Mouse (Mus musculus): ENCODE data around the gene Bcl2a1d. TPM values are rescaled to one million over a fixed set of nuclear protein-coding genes. Genes with fewer than 3 reads are reported as not detected.
"Not testable (repeated sequence)": the region's sequence is repeated elsewhere in the genome, so short reads cannot be mapped to it uniquely, and the experiment has no call there.

The Bcl2a1d gene
- polyA plus RNA-seq, 1 experiment from 2014 or later, result not detected

DNA sequence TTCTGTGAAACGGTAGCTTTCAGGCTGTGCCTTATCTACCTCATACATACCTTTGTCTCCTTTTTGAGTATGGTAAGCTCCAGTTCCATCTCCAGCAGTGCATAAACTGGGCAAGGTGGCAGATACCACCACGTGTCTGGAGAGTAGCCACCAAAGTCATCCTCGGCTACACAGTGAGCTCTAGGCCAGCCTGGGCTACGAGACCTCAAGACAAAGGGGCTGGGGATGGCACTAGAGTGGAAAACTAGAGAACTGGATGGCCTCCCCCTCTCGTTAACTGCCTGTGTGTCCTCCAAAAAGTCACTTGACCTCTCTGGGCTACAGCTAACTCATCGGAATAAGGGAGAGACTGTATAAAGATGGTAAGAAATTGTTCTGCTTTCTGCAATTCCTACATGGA is 22.4 kb downstream of the Bcl2a1d start:
- ATAC-seq (ENCODE audit: low FRiP score) (no peak), DNase-seq (ENCODE audit: low spot score, missing footprints) (no peak)
- WGBS, result 86% methylated on average over 6 of the region's 6 CpGs

DNA sequence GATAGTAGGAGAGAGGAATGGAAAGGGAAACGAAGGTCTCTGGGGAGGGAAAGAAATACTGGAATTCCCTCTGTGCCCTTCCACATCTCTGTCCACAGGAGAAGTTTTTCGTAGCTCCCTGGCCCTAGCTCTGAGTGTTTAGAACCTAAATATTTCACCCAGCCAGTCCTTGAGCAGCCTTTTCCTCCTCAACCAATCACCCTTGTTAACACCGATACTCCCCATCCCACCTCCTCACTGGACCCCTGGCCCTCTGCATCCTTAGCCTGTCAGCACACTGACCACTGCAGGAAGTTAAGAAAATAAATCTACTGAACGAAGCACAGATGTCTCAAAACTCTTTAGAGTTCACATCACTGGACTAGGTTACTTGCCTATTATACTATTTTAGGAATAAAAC is 25.0 kb downstream of the Bcl2a1d start:
- Histone ChIP-seq H3K27me3 (ENCODE audit: control insufficient read depth, insufficient read depth, low read length) (no peaks in the 10 kb centered on the region), H3K9me3 (ENCODE audit: control insufficient read depth, low read length) (no peaks in the 10 kb centered on the region), H3K36me3 (ENCODE audit: control insufficient read depth, insufficient read depth, low read length) (no peaks in the 10 kb centered on the region), H3K9ac (ENCODE audit: low read length) (no peak overlapping the region), H3K4me3 (ENCODE audit: low read depth, low read length) (no peak overlapping the region), H3K4me1 (ENCODE audit: control insufficient read depth, insufficient read depth, low read length) (no peaks in the 10 kb centered on the region), H3K4me2 (no peak overlapping the region), H3K27ac (ENCODE audit: low read depth, low read length) (no peak overlapping the region)
- DNase-seq (ENCODE audit: low spot score, missing footprints), result no peak
- ATAC-seq (ENCODE audit: low FRiP score), result no peak
- WGBS, result 80% methylated on average over 4 of the region's 4 CpGs

More for the DNA sequence above, 22.4 kb downstream of the Bcl2a1d start:
- Histone ChIP-seq H3K4me3 (ENCODE audit: low read depth, low read length) (no peak overlapping the region), H3K4me2 (no peak overlapping the region), H3K36me3 (ENCODE audit: control insufficient read depth, insufficient read depth, low read length) (no peaks in the 10 kb centered on the region), H3K27ac (ENCODE audit: low read depth, low read length) (no peak overlapping the region), H3K4me1 (ENCODE audit: control insufficient read depth, insufficient read depth, low read length) (no peaks in the 10 kb centered on the region), H3K9me3 (ENCODE audit: control insufficient read depth, low read length) (no peaks in the 10 kb centered on the region), H3K27me3 (ENCODE audit: control insufficient read depth, insufficient read depth, low read length) (no peaks in the 10 kb centered on the region), H3K9ac (ENCODE audit: low read length) (no peak overlapping the region)

GRCm38 (mm10) chr9:88705157-88705556 is 26.6 kb downstream of the Bcl2a1d start:
- not testable (repeated sequence) for DNase-seq (ENCODE audit: low spot score, missing footprints); H3K9me3 ChIP-seq (ENCODE audit: control insufficient read depth, low read length); H3K4me1 ChIP-seq (ENCODE audit: control insufficient read depth, insufficient read depth, low read length); H3K36me3 ChIP-seq (ENCODE audit: control insufficient read depth, insufficient read depth, low read length); ATAC-seq (ENCODE audit: low FRiP score); H3K4me2 ChIP-seq; H3K4me3 ChIP-seq (ENCODE audit: low read depth, low read length); H3K9ac ChIP-seq (ENCODE audit: low read length); H3K27ac ChIP-seq (ENCODE audit: low read depth, low read length); H3K27me3 ChIP-seq (ENCODE audit: control insufficient read depth, insufficient read depth, low read length)
- WGBS, result 80% methylated on average over 8 of the region's 8 CpGs

- ATAC-seq (ENCODE audit: low FRiP score); H3K4me1 ChIP-seq (ENCODE audit: control insufficient read depth, insufficient read depth, low read length); H3K27ac ChIP-seq (ENCODE audit: low read depth, low read length); H3K9me3 ChIP-seq (ENCODE audit: control insufficient read depth, low read length); H3K9ac ChIP-seq (ENCODE audit: low read length); H3K27me3 ChIP-seq (ENCODE audit: control insufficient read depth, insufficient read depth, low read length); DNase-seq (ENCODE audit: low spot score, missing footprints); H3K36me3 ChIP-seq (ENCODE audit: control insufficient read depth, insufficient read depth, low read length); H3K4me3 ChIP-seq (ENCODE audit: low read depth, low read length); H3K4me2 ChIP-seq: not testable (repeated sequence)
- no CpG with 5 or more reads among the region's 2 CpGs for WGBS
Measured at GRCm38 (mm10) chr9:88698746-88699145, 33.0 kb downstream of the Bcl2a1d start.

GRCm38 (mm10) chr9:88691307-88691706 is 40.4 kb downstream of the Bcl2a1d start:
- not testable (repeated sequence) for H3K36me3 ChIP-seq (ENCODE audit: control insufficient read depth, insufficient read depth, low read length); H3K4me2 ChIP-seq; H3K4me3 ChIP-seq (ENCODE audit: low read depth, low read length); ATAC-seq (ENCODE audit: low FRiP score); H3K4me1 ChIP-seq (ENCODE audit: control insufficient read depth, insufficient read depth, low read length); DNase-seq (ENCODE audit: low spot score, missing footprints); H3K9me3 ChIP-seq (ENCODE audit: control insufficient read depth, low read length); H3K9ac ChIP-seq (ENCODE audit: low read length); H3K27me3 ChIP-seq (ENCODE audit: control insufficient read depth, insufficient read depth, low read length); H3K27ac ChIP-seq (ENCODE audit: low read depth, low read length)
- WGBS, result 77% methylated on average over 2 of the region's 2 CpGs

DNA sequence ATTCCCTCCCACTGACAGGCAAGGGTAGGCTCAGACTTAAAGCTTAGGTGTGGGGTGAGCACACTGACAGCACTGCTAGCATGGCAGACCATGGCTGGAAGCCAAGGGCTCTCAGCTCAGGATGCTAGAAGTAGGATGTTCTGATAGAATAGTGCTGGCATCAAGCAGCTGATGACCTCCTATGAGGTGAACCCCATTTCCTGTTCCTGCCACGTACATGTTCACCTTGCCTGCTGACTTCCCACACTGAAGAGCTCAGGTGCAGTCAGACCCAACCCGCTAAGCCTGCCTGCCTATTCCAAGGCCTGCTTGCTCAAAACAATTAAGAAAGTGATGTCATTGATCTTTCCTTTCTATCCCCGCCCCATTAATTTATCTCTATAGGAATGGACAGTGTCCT is 42.3 kb downstream of the Bcl2a1d start:
- not testable (repeated sequence) for H3K9me3 ChIP-seq (ENCODE audit: control insufficient read depth, low read length); ATAC-seq (ENCODE audit: low FRiP score); H3K9ac ChIP-seq (ENCODE audit: low read length); DNase-seq (ENCODE audit: low spot score, missing footprints); H3K4me3 ChIP-seq (ENCODE audit: low read depth, low read length); H3K4me2 ChIP-seq; H3K27me3 ChIP-seq (ENCODE audit: control insufficient read depth, insufficient read depth, low read length); H3K36me3 ChIP-seq (ENCODE audit: control insufficient read depth, insufficient read depth, low read length); H3K27ac ChIP-seq (ENCODE audit: low read depth, low read length); H3K4me1 ChIP-seq (ENCODE audit: control insufficient read depth, insufficient read depth, low read length)
- WGBS, result 83% methylated on average over 1 of the region's 3 CpGs

- not testable (repeated sequence) for H3K27me3 ChIP-seq (ENCODE audit: control insufficient read depth, insufficient read depth, low read length); ATAC-seq (ENCODE audit: low FRiP score); H3K4me3 ChIP-seq (ENCODE audit: low read depth, low read length); H3K27ac ChIP-seq (ENCODE audit: low read depth, low read length); DNase-seq (ENCODE audit: low spot score, missing footprints); H3K36me3 ChIP-seq (ENCODE audit: control insufficient read depth, insufficient read depth, low read length); H3K4me1 ChIP-seq (ENCODE audit: control insufficient read depth, insufficient read depth, low read length); H3K9ac ChIP-seq (ENCODE audit: low read length); H3K4me2 ChIP-seq; H3K9me3 ChIP-seq (ENCODE audit: control insufficient read depth, low read length)
- WGBS, result 77% methylated on average over 1 of the region's 1 CpGs
Measured at GRCm38 (mm10) chr9:88686719-88687118, 45.0 kb downstream of the Bcl2a1d start.

Other genes with a start within 250 kb of the Bcl2a1d start
- 132 and 142 TPM in 2 replicates for gene Syncrip, start 249.3 kb downstream of the Bcl2a1d start, polyA plus RNA-seq (2014; fragmentation: Nextera tagmentation; extraction: Ambion mirVana)
- gene Zfp949, start 183.9 kb downstream of the Bcl2a1d start, polyA plus RNA-seq (2014; fragmentation: Nextera tagmentation; extraction: Ambion mirVana), result 7.6 and 9.6 TPM in 2 replicates
- gene Trim43a, start 151.0 kb downstream of the Bcl2a1d start, polyA plus RNA-seq (2014; fragmentation: Nextera tagmentation; extraction: Ambion mirVana), result not detected in 2 replicates
- 21.8 and 26.6 TPM in 2 replicates for gene Mthfsl, start 11.6 kb downstream of the Bcl2a1d start, polyA plus RNA-seq (2014; fragmentation: Nextera tagmentation; extraction: Ambion mirVana)
- 0.08 and 0.15 TPM in 2 replicates for gene Trim43c, start 107.2 kb upstream of the Bcl2a1d start, polyA plus RNA-seq (2014; fragmentation: Nextera tagmentation; extraction: Ambion mirVana)
- gene Bcl2a1a, start 225.0 kb upstream of the Bcl2a1d start, polyA plus RNA-seq (2014; fragmentation: Nextera tagmentation; extraction: Ambion mirVana), result not detected in 2 replicates